Mouse (Mus musculus) cerebellum, adult 8-10 months (tissue): ENCODE measurements at regions not wholly inside any gene's neighbourhood (a gene's known extent, or its start where the extent isn't known, plus 50 kb on each side); places are given as distances from the start of the nearest gene placed in this dataset.

Experiments
- DNase-seq: peaks from one replicate; pipeline ENCODE4 v3.0.0; 2022

DNA sequence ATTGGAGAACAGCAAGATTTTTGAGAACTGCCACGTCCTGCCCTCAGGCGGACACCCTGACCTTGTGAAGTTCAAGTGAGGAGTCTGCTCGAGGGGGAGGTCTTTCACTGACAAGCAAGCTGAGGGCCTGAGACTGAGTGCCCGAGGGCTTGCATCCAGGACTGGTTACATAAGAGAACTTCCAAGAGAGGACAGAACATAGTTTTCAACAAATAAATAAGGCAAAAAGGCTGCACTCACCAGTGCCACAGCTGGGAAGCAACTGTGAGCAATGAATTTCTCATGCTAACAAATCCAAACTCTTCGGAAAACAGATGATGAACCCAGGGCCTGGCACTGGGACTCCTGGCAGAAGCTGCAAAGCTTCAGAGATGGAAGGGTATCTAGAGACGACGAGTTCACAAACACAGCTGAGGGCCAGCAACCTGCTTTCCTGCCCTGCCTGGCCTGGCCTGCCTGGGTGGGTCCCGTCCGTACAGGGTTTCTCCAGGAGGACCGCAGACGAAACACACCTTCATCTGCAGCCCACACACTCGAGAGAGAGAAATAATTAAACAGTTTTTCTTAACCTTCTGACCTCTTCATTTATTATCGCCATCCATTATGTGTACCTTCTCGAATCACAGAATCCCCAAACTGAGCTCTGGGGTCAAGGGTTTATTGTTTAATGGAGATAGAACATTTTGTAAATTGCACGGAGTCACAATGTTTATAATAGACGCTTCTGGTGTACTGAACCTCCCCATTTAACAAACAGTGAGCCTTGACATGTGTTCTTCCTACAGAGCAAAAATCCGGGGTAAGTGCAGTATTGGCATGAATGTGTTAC lies 334.3 kb upstream of the Ddhd1 start:
- DNase-seq, result no peak

- no peak for DNase-seq
These were observed 334.9 kb upstream of the Ddhd1 start for GRCm38 (mm10) chr14:45992870-45993135.

DNA sequence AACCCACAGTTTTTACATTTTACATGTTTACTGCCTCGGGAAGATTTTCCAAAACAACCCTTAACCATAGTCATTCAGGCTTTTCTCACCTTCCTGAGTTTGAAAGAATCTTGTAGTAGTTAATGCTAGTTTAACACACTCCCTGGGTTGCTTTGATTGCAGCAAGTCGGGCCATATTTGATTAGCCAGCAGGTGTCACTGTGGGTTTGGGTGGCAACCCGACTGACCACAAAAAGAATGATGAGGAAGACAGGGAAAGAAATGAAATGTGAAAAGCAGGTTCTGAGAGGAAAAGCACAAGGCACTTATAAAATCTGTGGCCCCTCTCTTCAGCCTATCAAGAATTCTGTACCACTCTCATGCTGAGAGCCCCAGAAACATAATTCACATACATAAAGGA lies 335.7 kb upstream of the Ddhd1 start:
- peak; percentile 41 for DNase-seq

- no peak for DNase-seq
These were observed 338.8 kb upstream of the Ddhd1 start for GRCm38 (mm10) chr14:45996760-45997159.

DNA sequence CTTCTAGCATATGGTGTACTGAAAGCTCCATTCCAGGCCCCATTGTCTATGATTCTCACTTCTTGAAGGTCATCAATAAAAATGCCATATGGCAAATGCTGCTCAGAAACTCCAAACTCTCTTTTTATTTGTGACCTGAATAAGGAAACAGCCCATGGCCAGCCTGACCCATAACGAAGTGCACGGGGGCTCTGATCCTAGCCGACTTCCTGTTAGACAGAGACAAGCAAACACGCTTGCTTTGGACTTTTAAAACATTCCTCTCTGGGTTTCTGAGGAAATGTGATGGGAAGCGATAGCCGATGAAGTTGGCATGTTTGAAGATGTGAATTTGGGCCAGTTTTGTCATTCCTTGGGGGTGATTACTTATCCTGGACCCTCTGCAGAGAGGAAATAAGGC lies 346.1 kb upstream of the Ddhd1 start:
- DNase-seq, result no peak

DNA sequence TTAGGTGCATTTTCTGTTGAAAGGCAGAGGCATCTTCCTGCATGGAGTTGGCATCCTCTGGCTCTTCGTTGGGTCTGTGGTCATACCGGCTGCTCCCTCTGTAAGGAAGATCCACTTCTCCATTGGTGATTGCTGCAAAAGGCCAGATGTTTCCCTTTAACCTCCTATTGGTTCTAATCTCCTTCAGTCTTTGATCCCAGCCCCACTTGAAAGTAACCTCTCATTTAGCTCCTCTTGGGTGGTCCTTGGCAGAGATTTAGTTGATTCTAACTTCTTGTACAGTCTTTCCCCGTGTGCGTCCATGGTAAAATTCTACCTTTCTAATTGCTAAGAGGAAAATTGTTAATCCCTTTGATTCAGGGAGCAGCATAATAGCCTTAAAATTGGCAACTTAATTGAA lies 347.4 kb upstream of the Ddhd1 start:
- DNase-seq, result no peak

GRCm38 (mm10) chr14:46013232-46013631 lies 355.3 kb upstream of the Ddhd1 start:
- DNase-seq, result no peak

- no peak for DNase-seq
These were observed 356.1 kb upstream of the Ddhd1 start for GRCm38 (mm10) chr14:46014090-46014489.

DNA sequence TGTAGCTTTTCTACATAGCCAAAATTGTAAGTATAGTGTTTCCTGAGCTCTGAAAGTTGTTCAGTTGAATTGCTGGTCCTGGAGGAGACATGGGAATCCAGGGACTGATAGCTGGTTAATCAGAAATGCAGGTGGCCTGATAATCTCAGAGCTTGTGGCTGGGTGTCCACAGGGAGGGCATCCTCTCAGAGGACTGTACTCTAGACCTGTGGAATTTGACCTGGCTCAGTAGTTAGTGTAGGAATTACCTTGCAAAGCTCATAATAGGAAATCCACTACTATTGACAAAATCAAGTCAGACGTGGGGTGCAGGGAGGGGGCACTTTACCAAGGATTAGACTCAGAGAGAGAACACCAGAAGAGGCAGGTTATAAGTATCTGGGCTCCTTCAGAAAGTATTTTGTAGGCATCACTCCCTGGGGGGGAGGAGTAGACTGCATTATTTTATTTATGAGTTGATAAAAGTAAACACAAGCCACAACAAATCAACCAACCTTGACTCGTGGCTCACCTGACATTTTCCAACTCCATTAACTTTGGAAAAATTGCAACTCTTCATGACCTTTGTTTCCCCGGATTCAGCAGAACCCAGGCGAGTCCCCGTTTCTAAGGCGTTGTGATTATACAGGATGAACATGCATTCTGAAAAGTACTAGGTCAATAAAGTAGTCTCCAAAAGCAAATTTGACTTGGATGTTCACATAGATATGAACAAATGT lies 357.9 kb upstream of the Ddhd1 start:
- DNase-seq, result no peak

GRCm38 (mm10) chr14:46016701-46017106 lies 358.8 kb upstream of the Ddhd1 start:
- DNase-seq, result no peak

DNA sequence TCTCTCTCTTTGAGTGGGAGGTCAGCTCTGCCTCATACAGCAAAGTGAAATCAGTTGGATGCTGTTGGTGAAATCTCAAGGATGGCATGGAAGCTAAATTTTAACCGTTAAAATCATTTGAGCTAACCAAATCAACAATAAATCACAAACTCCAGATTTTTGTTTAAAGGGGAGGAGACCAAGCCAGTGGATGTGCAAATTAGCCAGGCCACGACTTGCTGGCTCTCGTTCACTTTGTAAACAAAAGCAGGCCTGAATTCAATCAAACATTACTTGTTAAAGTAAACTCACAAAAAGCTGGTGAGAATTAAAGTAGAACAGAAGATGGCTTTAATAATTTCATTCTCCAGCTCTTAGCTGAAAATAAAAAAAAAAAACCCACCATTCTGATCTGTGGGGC lies 359.3 kb upstream of the Ddhd1 start:
- DNase-seq, result no peak

GRCm38 (mm10) chr14:46017976-46018375 lies 360.0 kb upstream of the Ddhd1 start:
- DNase-seq, result no peak

GRCm38 (mm10) chr14:46019240-46020025 lies 359.8 kb upstream of the Gm15217 start:
- DNase-seq, result no peak

- DNase-seq, result no peak
These were observed 344.9 kb upstream of the Gm15217 start for GRCm38 (mm10) chr14:46034301-46034700.

DNA sequence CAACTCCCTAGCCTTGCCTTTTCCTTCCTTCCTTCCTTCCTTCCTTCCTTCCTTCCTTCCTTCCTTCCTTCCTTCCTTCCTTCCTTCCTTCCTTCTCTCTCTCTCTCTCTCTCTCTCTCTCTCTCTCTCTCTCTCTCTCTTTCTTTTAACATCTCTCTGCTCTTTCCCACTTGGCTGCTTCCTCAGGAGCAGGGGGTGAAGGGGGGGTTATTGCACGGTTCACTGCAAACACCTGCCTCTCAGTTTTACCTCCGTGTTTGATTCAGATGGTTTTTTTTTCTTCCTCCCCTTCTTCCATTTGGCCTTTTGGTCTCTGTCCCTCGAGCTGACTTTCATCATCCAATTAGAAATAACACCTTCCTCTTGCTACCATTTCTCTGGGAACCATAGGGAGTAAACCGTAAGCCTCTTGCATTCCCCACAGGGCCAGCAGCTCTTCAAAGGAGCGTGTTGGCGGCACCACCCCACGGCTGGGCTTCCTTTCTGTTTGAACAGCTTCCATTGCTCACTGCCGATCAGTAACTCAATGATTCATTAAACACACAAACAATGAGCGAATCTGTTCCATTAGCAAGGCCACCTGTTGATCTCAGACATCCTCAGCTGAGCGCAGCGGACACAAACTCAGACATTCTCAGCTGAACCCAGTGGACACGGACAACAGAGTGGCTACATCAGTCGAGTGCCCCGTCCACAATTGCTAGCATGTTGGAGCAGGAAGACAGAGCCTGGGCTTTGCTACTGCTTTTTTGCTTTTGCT lies 318.4 kb upstream of the Gm15217 start:
- no peak for DNase-seq

DNA sequence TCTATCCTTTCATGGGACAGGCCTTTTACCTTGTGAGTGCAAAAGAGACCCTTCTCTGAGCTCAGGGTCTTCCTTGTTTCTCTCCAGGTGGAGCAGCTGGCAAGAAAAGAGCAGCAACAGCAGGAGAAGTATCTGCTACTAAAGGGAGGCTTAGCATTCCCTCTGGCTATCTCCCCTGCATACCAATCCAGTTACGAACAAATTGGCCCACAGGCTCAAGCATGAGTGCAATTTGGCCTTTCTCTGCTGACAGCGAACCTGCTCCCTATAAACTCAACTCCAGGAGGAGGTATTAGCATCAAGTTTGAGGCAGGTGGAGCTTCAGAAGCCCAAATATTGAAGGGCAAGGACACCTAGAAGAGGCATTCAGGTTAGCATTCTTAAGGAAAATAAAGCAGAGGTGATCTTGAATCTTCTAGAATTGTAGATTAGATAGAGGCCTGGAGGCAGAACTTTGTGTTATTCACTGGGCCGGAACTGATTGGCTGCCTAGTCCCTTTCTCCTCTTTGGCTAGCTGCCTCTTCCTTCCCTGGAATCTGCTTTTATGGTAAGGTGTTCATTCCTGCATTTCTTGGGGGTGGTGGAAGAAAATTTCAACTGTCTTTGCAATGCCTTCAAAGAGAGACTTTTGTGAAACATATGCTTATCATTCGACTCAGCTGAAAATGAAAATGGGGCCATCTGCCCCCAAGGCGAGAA lies 312.0 kb upstream of the Gm15217 start:
- no peak for DNase-seq

- DNase-seq, result no peak
These were observed 308.0 kb upstream of the Gm15217 start for GRCm38 (mm10) chr14:46071244-46071643.

GRCm38 (mm10) chr14:46076738-46077137 lies 302.5 kb upstream of the Gm15217 start:
- no peak for DNase-seq

DNA sequence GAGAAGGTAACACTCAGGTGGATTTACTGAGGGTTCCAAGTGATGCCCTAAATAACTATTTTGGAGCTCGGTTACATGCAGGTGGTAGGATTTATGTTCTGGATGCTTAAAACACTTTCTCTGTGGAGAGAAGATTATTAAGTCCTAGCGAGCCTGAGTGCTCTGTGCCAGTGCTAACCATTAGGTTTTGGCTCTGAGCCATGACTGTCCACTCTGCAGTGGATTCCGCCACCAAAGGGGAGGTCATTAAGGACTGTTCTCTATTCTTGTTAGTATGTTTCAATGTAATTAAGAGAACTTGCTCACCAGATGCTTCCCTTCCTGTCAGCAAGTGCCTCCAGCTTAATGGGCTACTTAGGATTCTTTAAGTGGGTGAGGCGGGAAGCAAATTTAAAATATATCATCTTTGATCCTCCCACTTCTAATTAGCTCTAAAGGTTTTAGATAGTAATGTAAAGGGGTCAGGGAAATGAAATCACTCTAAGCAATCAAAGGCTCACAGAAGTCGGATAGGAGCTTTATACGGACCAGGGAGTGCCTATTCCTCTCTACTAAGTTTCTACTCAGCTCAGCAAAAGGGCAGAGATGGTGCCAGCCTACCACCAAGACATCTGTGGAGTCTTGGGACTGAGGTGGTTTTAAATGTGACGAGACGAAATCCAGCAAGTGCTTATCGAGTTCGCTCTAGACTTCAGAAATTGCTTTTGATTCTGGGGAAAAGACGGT lies 301.6 kb upstream of the Gm15217 start:
- no peak for DNase-seq

- DNase-seq, result no peak
These were observed 296.6 kb upstream of the Gm15217 start for GRCm38 (mm10) chr14:46082646-46083045.

- no peak for DNase-seq
These were observed 290.1 kb upstream of the Gm15217 start for GRCm38 (mm10) chr14:46088968-46089691.
